In the genomic region with DNA sequence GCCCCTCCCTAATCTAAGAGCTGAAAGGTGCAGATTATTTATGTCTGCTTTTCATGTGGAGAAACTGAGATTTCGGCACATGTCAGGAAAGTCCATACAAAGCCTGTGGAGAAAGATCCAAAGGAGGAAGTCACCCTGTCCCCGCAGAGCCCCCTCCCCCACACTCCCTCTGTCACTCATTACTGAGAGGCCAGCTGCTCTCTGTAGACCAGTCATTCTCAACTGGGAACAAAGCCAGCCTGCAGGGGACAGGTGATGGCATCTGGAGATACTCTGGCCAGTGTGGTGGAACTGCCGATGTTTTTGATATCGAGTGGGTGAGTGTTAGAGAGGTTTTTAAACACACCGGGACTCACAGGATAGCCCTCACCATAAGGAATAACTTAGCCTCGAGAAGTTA, we compare ENCODE assay signal across 29 mouse cellular contexts.
A peak's percentile ranks its signal among the peaks of the same experiment; 100 is the strongest.
DNase-seq lines count a peak whose midpoint lies in the region; ATAC-seq and TF ChIP-seq lines count a peak whose summit lies in the region.
"Had no signal": no experiment of that assay in that cellular context is flagged by ENCODE, and none has a peak within 500 bp of the region (broad histone marks: within the 10 kb centered on the region; RNA-seq: fewer than 3 reads in every experiment).

No protein-coding gene starts in this region.

- H3K4me2 ChIP-seq in embryonic facial prominence, embryonic 13.5 days = no peak overlapping the region
- no peak overlapping the region for H3K4me2 ChIP-seq in hindbrain, postnatal 0 days (ENCODE audit: low read depth, low read length)
- no peak overlapping the region for H3K4me2 ChIP-seq in hindbrain, embryonic 12.5 days (replicated peaks)
- no peak overlapping the region for H3K4me2 ChIP-seq in lung, embryonic 14.5 days
- H3K4me2 ChIP-seq: heart, embryonic 13.5 days; hindbrain, embryonic 15.5 days; intestine, embryonic 15.5 days; limb, embryonic 12.5 days; liver, embryonic 11.5 days; midbrain, embryonic 12.5 days; neural tube, embryonic 12.5 days had no signal

- no peak overlapping the region for H3K9ac ChIP-seq in embryonic facial prominence, embryonic 13.5 days
- H3K9ac ChIP-seq in hindbrain, postnatal 0 days (replicated peaks; ENCODE audit: low read length) = no peak overlapping the region
- no peak overlapping the region for H3K9ac ChIP-seq in hindbrain, embryonic 12.5 days
- H3K9ac ChIP-seq in lung, embryonic 14.5 days = no peak overlapping the region
- H3K9ac ChIP-seq: heart, embryonic 13.5 days; hindbrain, embryonic 15.5 days; intestine, embryonic 15.5 days; limb, embryonic 12.5 days; liver, postnatal 0 days; midbrain, embryonic 12.5 days; neural tube, embryonic 12.5 days had no signal

- no peaks in the 10 kb centered on the region for H3K27me3 ChIP-seq in embryonic facial prominence, embryonic 13.5 days
- H3K27me3 ChIP-seq in embryonic facial prominence, embryonic 10.5 days (replicated peaks; ENCODE audit: low read depth, poor library complexity, severe bottlenecking) = no peaks in the 10 kb centered on the region
- H3K27me3 ChIP-seq in hindbrain, postnatal 0 days (ENCODE audit: insufficient read depth, low read length) = no peaks in the 10 kb centered on the region
- no peaks in the 10 kb centered on the region for H3K27me3 ChIP-seq in hindbrain, embryonic 12.5 days
- H3K27me3 ChIP-seq in lung, embryonic 14.5 days (ENCODE audit: insufficient read depth, low read length) = no peaks in the 10 kb centered on the region
- H3K27me3 ChIP-seq: CH12.LX; heart, embryonic 13.5 days; hindbrain, embryonic 15.5 days; intestine, embryonic 15.5 days; midbrain, embryonic 12.5 days; neural tube, embryonic 12.5 days; Patski had no signal

- DNase-seq in embryonic facial prominence, embryonic 10.5 days (ENCODE audit: low spot score) = no peak
- peak; percentile 55 for DNase-seq in hindbrain, postnatal 0 days (ENCODE audit: low spot score)
- no peak for DNase-seq in lung, embryonic 14.5 days
- DNase-seq in lung, postnatal 25 days (ENCODE audit: low spot score) = no peak
- peak; percentile 18 for DNase-seq in retina, embryonic 14.5 days (ENCODE audit: low spot score)
- DNase-seq in frontal cortex, postnatal 10 days (ENCODE audit: low spot score in 2 of 2) = no peak
- DNase-seq: adrenal gland, postnatal 36 days; cerebellum, adult 2 months; gastrocnemius, postnatal 25 days; heart, adult 18-20 months; kidney, adult 9 months; liver, postnatal 0 days; lung, postnatal 10 days; right cerebral cortex, adult 18-20 months; right cerebral cortex, postnatal 4 days; thymus, postnatal 14 days had no signal

- 0 out of 2 replicates have a peak, but pooled peaks have one; percentile 20 for ATAC-seq in embryonic facial prominence, embryonic 13.5 days (ENCODE audit: insufficient number of reproducible peaks, insufficient read depth, low FRiP score, low TSS enrichment, low read depth)
- no peak for ATAC-seq in hindbrain, postnatal 0 days
- no peak for ATAC-seq in hindbrain, embryonic 12.5 days (ENCODE audit: low FRiP score)
- ATAC-seq in lung, embryonic 14.5 days (ENCODE audit: insufficient read depth) = peak; percentile 24; the same call in 1 of the 2 replicates
- ATAC-seq: intestine, embryonic 15.5 days; liver, postnatal 0 days; Patski had no signal

- no peaks in the 10 kb centered on the region for H3K9me3 ChIP-seq in embryonic facial prominence, embryonic 13.5 days
- H3K9me3 ChIP-seq in embryonic facial prominence, embryonic 10.5 days = no peaks in the 10 kb centered on the region
- no peaks in the 10 kb centered on the region for H3K9me3 ChIP-seq in hindbrain, postnatal 0 days (ENCODE audit: low read length)
- H3K9me3 ChIP-seq in hindbrain, embryonic 12.5 days (replicated peaks) = no peaks in the 10 kb centered on the region
- no peaks in the 10 kb centered on the region for H3K9me3 ChIP-seq in lung, embryonic 14.5 days (ENCODE audit: low read depth, low read length)
- H3K9me3 ChIP-seq: heart, embryonic 13.5 days; hindbrain, embryonic 15.5 days; intestine, embryonic 15.5 days; limb, embryonic 12.5 days; midbrain, embryonic 12.5 days; neural tube, embryonic 12.5 days had no signal

- H3K36me3 ChIP-seq in embryonic facial prominence, embryonic 13.5 days = no peaks in the 10 kb centered on the region
- H3K36me3 ChIP-seq in embryonic facial prominence, embryonic 10.5 days (replicated peaks) = no peaks in the 10 kb centered on the region
- no peaks in the 10 kb centered on the region for H3K36me3 ChIP-seq in hindbrain, postnatal 0 days (ENCODE audit: insufficient read depth, low read length)
- no peaks in the 10 kb centered on the region for H3K36me3 ChIP-seq in hindbrain, embryonic 12.5 days
- no peaks in the 10 kb centered on the region for H3K36me3 ChIP-seq in lung, embryonic 14.5 days (ENCODE audit: insufficient read depth)
- H3K36me3 ChIP-seq: G1E; heart, embryonic 13.5 days; hindbrain, embryonic 15.5 days; intestine, embryonic 15.5 days; limb, embryonic 12.5 days; midbrain, embryonic 12.5 days; neural tube, embryonic 12.5 days had no signal

- no peak overlapping the region for H3K4me3 ChIP-seq in embryonic facial prominence, embryonic 13.5 days
- H3K4me3 ChIP-seq in embryonic facial prominence, embryonic 10.5 days = no peak overlapping the region
- no peak overlapping the region for H3K4me3 ChIP-seq in hindbrain, postnatal 0 days (ENCODE audit: low read length)
- H3K4me3 ChIP-seq in hindbrain, embryonic 12.5 days = no peak overlapping the region
- no peak overlapping the region for H3K4me3 ChIP-seq in lung, embryonic 14.5 days (ENCODE audit: low read depth, low read length)
- H3K4me3 ChIP-seq: heart, embryonic 13.5 days; hindbrain, embryonic 15.5 days; intestine, embryonic 15.5 days; left cerebral cortex, adult 2 months; limb, embryonic 12.5 days; midbrain, embryonic 12.5 days; neural tube, embryonic 12.5 days had no signal

- no peak overlapping the region for H3K27ac ChIP-seq in embryonic facial prominence, embryonic 13.5 days
- H3K27ac ChIP-seq in embryonic facial prominence, embryonic 10.5 days (replicated peaks) = no peak overlapping the region
- no peak overlapping the region for H3K27ac ChIP-seq in hindbrain, postnatal 0 days
- H3K27ac ChIP-seq in hindbrain, embryonic 12.5 days = no peak overlapping the region
- no peak overlapping the region for H3K27ac ChIP-seq in lung, embryonic 14.5 days (ENCODE audit: low read depth)
- H3K27ac ChIP-seq: heart, embryonic 13.5 days; hindbrain, embryonic 15.5 days; intestine, embryonic 15.5 days; left cerebral cortex, adult 2 months; limb, embryonic 12.5 days; midbrain, embryonic 12.5 days; neural tube, embryonic 12.5 days had no signal

- no peak for TF ChIP-seq CTCF in hindbrain, postnatal 0 days (IDR thresholded peaks at IDR 0.05; ENCODE audit: low read depth)
- TF ChIP-seq CTCF in lung, embryonic 14.5 days (IDR thresholded peaks at IDR 0.05; ENCODE audit: low read depth) = no peak

- H3K4me1 ChIP-seq in embryonic facial prominence, embryonic 13.5 days = no peaks in the 10 kb centered on the region
- no peaks in the 10 kb centered on the region for H3K4me1 ChIP-seq in embryonic facial prominence, embryonic 10.5 days
- H3K4me1 ChIP-seq in hindbrain, postnatal 0 days (ENCODE audit: insufficient read depth, low read length) = no peaks in the 10 kb centered on the region
- H3K4me1 ChIP-seq in hindbrain, embryonic 12.5 days = 0 out of 2 replicates have a peak, but pooled peaks cover 3% of the 10 kb centered on the region
- no peaks in the 10 kb centered on the region for H3K4me1 ChIP-seq in lung, embryonic 14.5 days (ENCODE audit: insufficient read depth)
- H3K4me1 ChIP-seq: intestine, embryonic 15.5 days; midbrain, embryonic 12.5 days had no signal

- WGBS in embryonic facial prominence, embryonic 13.5 days = 76% methylated on average over 6 of the region's 6 CpGs
- 81% methylated on average over 6 of the region's 6 CpGs for WGBS in embryonic facial prominence, embryonic 10.5 days
- WGBS in hindbrain, postnatal 0 days = 57% methylated on average over 6 of the region's 6 CpGs
- WGBS in hindbrain, embryonic 12.5 days = 72% methylated on average over 6 of the region's 6 CpGs
- 55% methylated on average over 6 of the region's 6 CpGs for WGBS in lung, embryonic 14.5 days

Comparison
In these comparisons a context has a peak if more than half of its experiments do, and no peak if none do; other contexts are left out.
1. ATAC-seq: peak in embryonic facial prominence, embryonic 13.5 days (single experiment) and lung, embryonic 14.5 days (single experiment); none in hindbrain, postnatal 0 days (single experiment) and hindbrain, embryonic 12.5 days (single experiment).
2. DNase-seq: peak in hindbrain, postnatal 0 days (single experiment) and retina, embryonic 14.5 days (single experiment); none in embryonic facial prominence, embryonic 10.5 days (single experiment), lung, embryonic 14.5 days (single experiment), lung, postnatal 25 days (single experiment) and frontal cortex, postnatal 10 days (0 of 2).